Mouse (Mus musculus) liver, adult 2 months (tissue): Measurements from ENCODE around the gene Rps8.

Experiments
- CTCF ChIP-seq: fragments of 200-500 bp; IDR thresholded peaks from 2 replicates; pipeline ENCODE4 v1.5.1; 2011; ENCODE audit warnings: low read depth, low read length, control low read depth
- POLR2A ChIP-seq: fragments of 200-500 bp; IDR thresholded peaks from 2 replicates; pipeline ENCODE4 v1.6.1; 2011; ENCODE audit warnings: low read length, control low read depth; ENCODE audit not compliant: insufficient read depth; ENCODE audit errors: extremely low read depth

GRCm38 (mm10) chr4:117145248-117145647, 10.8 kb downstream of the Rps8 start:
- TF ChIP-seq CTCF, result no peak
- no peak for TF ChIP-seq POLR2A
